Mouse (Mus musculus) forebrain, embryonic 15.5 days (tissue): Measurements from ENCODE around the gene Zfp821. TPM values are rescaled to one million over a fixed set of nuclear protein-coding genes. Genes with fewer than 3 reads are reported as not detected.

ENCODE experiments used
- ATAC-seq: fragments of 200-750 bp; cut with Nextera tagmentation; replicated peaks from 2 replicates; pipeline ENCODE4 v1.8.0; 2017; ENCODE audit warnings: mild to moderate bottlenecking, moderate TSS enrichment, moderate library complexity
- H3K27ac ChIP-seq: fragments of 300-500 bp; sonication (generic); replicated peaks from 2 replicates; pipeline ENCODE4 v1.5.1; 2015; ENCODE audit warnings: mild to moderate bottlenecking, inconsistent platforms
- H3K27me3 ChIP-seq: fragments of 300-500 bp; sonication (generic); 2 replicates; pipeline ENCODE4 v1.6.1; 2015; ENCODE audit warnings: inconsistent platforms
- H3K36me3 ChIP-seq: fragments of 300-500 bp; sonication (generic); 2 replicates; pipeline ENCODE4 v1.6.1; 2015; ENCODE audit warnings: mild to moderate bottlenecking, inconsistent platforms
- H3K4me1 ChIP-seq: fragments of 300-500 bp; sonication (generic); 2 replicates; pipeline ENCODE4 v1.6.1; 2015; ENCODE audit warnings: inconsistent platforms
- H3K4me2 ChIP-seq: fragments of 300-500 bp; sonication (generic); replicated peaks from 2 replicates; pipeline ENCODE4 v1.6.1; 2015; ENCODE audit warnings: mild to moderate bottlenecking, inconsistent platforms
- H3K4me3 ChIP-seq: fragments of 300-500 bp; sonication (generic); 2 replicates; pipeline ENCODE4 v1.5.1; 2015; ENCODE audit warnings: mild to moderate bottlenecking, inconsistent platforms
- H3K9ac ChIP-seq: fragments of 300-500 bp; sonication (generic); replicated peaks from 2 replicates; pipeline ENCODE4 v1.6.1; 2015; ENCODE audit warnings: mild to moderate bottlenecking, inconsistent platforms
- H3K9me3 ChIP-seq: fragments of 300-500 bp; sonication (generic); 2 replicates; pipeline ENCODE4 v1.6.1; 2016; ENCODE audit warnings: inconsistent platforms
- WGBS: fragments of 180-500 bp; shearing (Covaris S2); methylation state at CpG from one replicate; pipeline ENCODE4 v1.1.7; 2015; ENCODE audit warnings: mixed read lengths; 5-methylcytosine and 5-hydroxymethylcytosine counted together
- polyA plus RNA-seq: library from polyadenylated mRNA; unstranded; fragments of >200 nt; fragmentation: Nextera tagmentation; extraction: Ambion mirVana; gene quantifications from 2 replicates; pipeline ENCODE4 v1.2.1, GENCODE M21; 2015

The Zfp821 gene
- polyA plus RNA-seq, 1 experiment from 2014 or later = 94.3 TPM

GRCm38 (mm10) chr8:109760221-109760620 is 54.9 kb downstream of the Zfp821 start:
- no peak overlapping the region for H3K27ac ChIP-seq
- no peak for ATAC-seq
- no peak overlapping the region for H3K4me3 ChIP-seq
- no peak overlapping the region for H3K9ac ChIP-seq
- no peak overlapping the region for H3K4me2 ChIP-seq
- WGBS = 50% methylated on average over 1 of the region's 1 CpGs
- no peaks in the 10 kb centered on the region for H3K27me3 ChIP-seq
- no peaks in the 10 kb centered on the region for H3K4me1 ChIP-seq
- H3K36me3 ChIP-seq = no peaks in the 10 kb centered on the region
- 0 out of 2 replicates have a peak, but pooled peaks cover 3% of the 10 kb centered on the region for H3K9me3 ChIP-seq

- WGBS = 89% methylated on average over 6 of the region's 6 CpGs
- no peaks in the 10 kb centered on the region for H3K4me1 ChIP-seq
- no peak overlapping the region for H3K27ac ChIP-seq
- no peak overlapping the region for H3K4me3 ChIP-seq
- H3K4me2 ChIP-seq = no peak overlapping the region
- 0 out of 2 replicates have a peak, but pooled peaks cover 3% of the 10 kb centered on the region for H3K9me3 ChIP-seq
- no peaks in the 10 kb centered on the region for H3K27me3 ChIP-seq
- no peak for ATAC-seq
- H3K36me3 ChIP-seq = no peaks in the 10 kb centered on the region
- no peak overlapping the region for H3K9ac ChIP-seq
These were observed 58.7 kb downstream of the Zfp821 start for GRCm38 (mm10) chr8:109764031-109764430.

- WGBS = 73% methylated on average over 7 of the region's 7 CpGs
- ATAC-seq = no peak
- no peak overlapping the region for H3K4me2 ChIP-seq
- H3K4me1 ChIP-seq = no peaks in the 10 kb centered on the region
- H3K27me3 ChIP-seq = no peaks in the 10 kb centered on the region
- H3K9ac ChIP-seq = no peak overlapping the region
- H3K27ac ChIP-seq = no peak overlapping the region
- no peak overlapping the region for H3K4me3 ChIP-seq
- no peaks in the 10 kb centered on the region for H3K36me3 ChIP-seq
- H3K9me3 ChIP-seq = 0 out of 2 replicates have a peak, but pooled peaks cover 3% of the 10 kb centered on the region
These were observed 60.7 kb downstream of the Zfp821 start for GRCm38 (mm10) chr8:109766081-109766480.

GRCm38 (mm10) chr8:109773154-109773553 is 67.8 kb downstream of the Zfp821 start:
- Histone ChIP-seq H3K4me3 (no peak overlapping the region), H3K27ac (no peak overlapping the region), H3K36me3 (no peaks in the 10 kb centered on the region), H3K4me2 (no peak overlapping the region), H3K27me3 (peaks cover 8% of the 10 kb centered on the region; the same call in 1 of the 2 replicates), H3K9ac (no peak overlapping the region), H3K4me1 (peaks cover 4% of the 10 kb centered on the region), H3K9me3 (no peaks in the 10 kb centered on the region)
- no peak for ATAC-seq
- WGBS = 54% methylated on average over 3 of the region's 3 CpGs

Other genes starting within 250 kb of the Zfp821 start
- gene Pmfbp1, start 211.5 kb upstream of the Zfp821 start, polyA plus RNA-seq = 0.11 and 0.29 TPM in 2 replicates
- gene Dhx38, start 139.7 kb upstream of the Zfp821 start, polyA plus RNA-seq = 23.9 and 24.0 TPM in 2 replicates
- gene Txnl4b, start 139.7 kb upstream of the Zfp821 start, polyA plus RNA-seq = 27.3 and 29.2 TPM in 2 replicates
- 0.14 and 0.23 TPM in 2 replicates for gene Hp, start 126.4 kb upstream of the Zfp821 start, polyA plus RNA-seq
- gene Dhodh, start 96.9 kb upstream of the Zfp821 start, polyA plus RNA-seq = 35.3 and 41.4 TPM in 2 replicates
- gene Pkd1l3, start 91.0 kb upstream of the Zfp821 start, polyA plus RNA-seq = 0.08 TPM in 1 of 2 replicates, not detected in the other
- 177 and 181 TPM in 2 replicates for gene Ist1, start 12.3 kb upstream of the Zfp821 start, polyA plus RNA-seq
- gene Atxn1l, start 32.2 kb downstream of the Zfp821 start, polyA plus RNA-seq = 4.3 and 4.6 TPM in 2 replicates
- 50.4 and 51.8 TPM in 2 replicates for gene Ap1g1, start 73.0 kb downstream of the Zfp821 start, polyA plus RNA-seq
- 4.0 and 4.9 TPM in 2 replicates for gene Phlpp2, start 163.0 kb downstream of the Zfp821 start, polyA plus RNA-seq